Mouse (Mus musculus): Measurements from ENCODE around the gene Rps4x.

DNA sequence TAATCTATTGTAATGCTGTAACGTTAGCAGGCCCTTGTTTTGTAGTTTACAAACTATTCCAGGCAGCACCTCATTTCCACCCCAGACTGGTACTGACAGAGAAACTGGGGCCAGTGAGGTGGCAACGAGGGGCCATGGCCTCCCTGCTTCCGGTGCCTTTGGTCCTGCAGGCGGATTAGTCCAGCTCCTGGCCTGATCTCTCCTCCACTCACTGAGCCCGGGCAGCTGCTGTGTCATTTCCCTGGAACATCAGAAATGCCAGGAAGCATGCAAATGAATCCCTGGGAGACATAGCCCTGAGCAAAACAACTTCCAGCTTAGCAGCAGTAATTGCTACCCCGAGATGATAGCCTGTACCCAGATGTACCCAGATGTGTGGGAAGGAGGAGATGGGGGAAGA, 22.2 kb downstream of the Rps4x start:
- TF ChIP-seq CHD2 (IDR thresholded peaks at IDR 0.05; ENCODE audit: low read depth, low read length) (no peak), HCFC1 (IDR thresholded peaks at IDR 0.05; ENCODE audit: borderline replicate concordance, insufficient read depth, low read length) (no peak), ZC3H11A (IDR thresholded peaks at IDR 0.05; ENCODE audit: borderline replicate concordance, low read depth, low read length) (no peak), MAFK (IDR thresholded peaks at IDR 0.05; ENCODE audit: insufficient read depth, low read depth, low read length) (no peak)

Data from ES-E14 (cell line).